Mouse (Mus musculus): ENCODE results near the gene Dmrt1. TPM values are rescaled to one million over a fixed set of nuclear protein-coding genes. Genes with fewer than 3 reads are reported as not detected.
A peak's percentile ranks its signal among the peaks of the same experiment; 100 is the strongest.

The Dmrt1 gene
- polyA plus RNA-seq, 1 experiment from 2014 or later = not detected

- WGBS (ENCODE audit: insufficient replicate concordance) = 4% methylated on average over 7 of the region's 7 CpGs
These were observed 102.8 kb downstream of the Dmrt1 start for GRCm38 (mm10) chr19:25608206-25608580.

GRCm38 (mm10) chr19:25608961-25609850 lies 103.8 kb downstream of the Dmrt1 start:
- WGBS (ENCODE audit: insufficient replicate concordance) = 1% methylated on average over 33 of the region's 33 CpGs
- no peak for DNase-seq
- no peak for ATAC-seq
- H3K36me3 ChIP-seq (replicated peaks; ENCODE audit: insufficient read depth, low read length) = no peaks in the 10 kb centered on the region
- peaks cover 98% of the 10 kb centered on the region for H3K27me3 ChIP-seq (ENCODE audit: insufficient read depth, low read length)
- H3K9ac ChIP-seq (replicated peaks) = no peak overlapping the region
- H3K4me2 ChIP-seq (ENCODE audit: low read depth, low read length) = no peak overlapping the region
- no peaks in the 10 kb centered on the region for H3K9me3 ChIP-seq (ENCODE audit: low read length)
- TF ChIP-seq EP300 (IDR thresholded peaks at IDR 0.05; ENCODE audit: low read depth) = no peak
- no peak for TF ChIP-seq CTCF (IDR thresholded peaks at IDR 0.05; ENCODE audit: low read depth)
- no peak overlapping the region for H3K4me3 ChIP-seq (ENCODE audit: low read depth, low read length)
- no peak overlapping the region for H3K27ac ChIP-seq (ENCODE audit: low read depth)
- H3K4me1 ChIP-seq (ENCODE audit: insufficient read depth) = peaks cover 16% of the 10 kb centered on the region

More at GRCm38 (mm10) chr19:25608206-25608580, 102.8 kb downstream of the Dmrt1 start:
- no peak for ATAC-seq
- DNase-seq = no peak
- no peak for TF ChIP-seq CTCF (IDR thresholded peaks at IDR 0.05; ENCODE audit: low read depth)
- TF ChIP-seq EP300 (IDR thresholded peaks at IDR 0.05; ENCODE audit: low read depth) = no peak
- H3K9ac ChIP-seq (replicated peaks) = no peak overlapping the region
- peaks cover 99% of the 10 kb centered on the region for H3K27me3 ChIP-seq (ENCODE audit: insufficient read depth, low read length)
- H3K4me2 ChIP-seq (ENCODE audit: low read depth, low read length) = no peak overlapping the region
- no peaks in the 10 kb centered on the region for H3K9me3 ChIP-seq (ENCODE audit: low read length)
- peaks cover 16% of the 10 kb centered on the region for H3K4me1 ChIP-seq (ENCODE audit: insufficient read depth)
- no peaks in the 10 kb centered on the region for H3K36me3 ChIP-seq (replicated peaks; ENCODE audit: insufficient read depth, low read length)
- H3K27ac ChIP-seq (ENCODE audit: low read depth) = no peak overlapping the region
- H3K4me3 ChIP-seq (ENCODE audit: low read depth, low read length) = no peak overlapping the region

GRCm38 (mm10) chr19:25610015-25610410 lies 104.6 kb downstream of the Dmrt1 start, which contains the start of gene Dmrt3:
Gene Dmrt3 (plus strand): TSS chr19:25610301.
- Histone ChIP-seq H3K4me2 (ENCODE audit: low read depth, low read length) (peak within 1 kb of the TSS; percentile 56), H3K9ac (replicated peaks) (no peak within 1 kb of the TSS), H3K4me1 (ENCODE audit: insufficient read depth) (peaks cover 16% of the 10 kb centered on the region), H3K27ac (ENCODE audit: low read depth) (no peak within 1 kb of the TSS), H3K36me3 (replicated peaks; ENCODE audit: insufficient read depth, low read length) (no peaks in the 10 kb centered on the region), H3K9me3 (ENCODE audit: low read length) (no peaks in the 10 kb centered on the region), H3K4me3 (ENCODE audit: low read depth, low read length) (peak within 1 kb of the TSS; percentile 31), H3K27me3 (ENCODE audit: insufficient read depth, low read length) (peaks cover 96% of the 10 kb centered on the region)
- DNase-seq (peak; percentile 15), ATAC-seq (no peak)
- TF ChIP-seq CTCF (IDR thresholded peaks at IDR 0.05; ENCODE audit: low read depth) = no peak
- WGBS (ENCODE audit: insufficient replicate concordance) = 2% methylated on average over 24 of the region's 29 CpGs

- Histone ChIP-seq H3K27me3 (ENCODE audit: insufficient read depth, low read length) (peaks cover 96% of the 10 kb centered on the region), H3K4me2 (ENCODE audit: low read depth, low read length) (peak overlapping the region; percentile 56), H3K4me1 (ENCODE audit: insufficient read depth) (peaks cover 16% of the 10 kb centered on the region), H3K4me3 (ENCODE audit: low read depth, low read length) (peak overlapping the region; percentile 31), H3K27ac (ENCODE audit: low read depth) (no peak overlapping the region), H3K36me3 (replicated peaks; ENCODE audit: insufficient read depth, low read length) (no peaks in the 10 kb centered on the region), H3K9ac (replicated peaks) (no peak overlapping the region), H3K9me3 (ENCODE audit: low read length) (no peaks in the 10 kb centered on the region)
- WGBS (ENCODE audit: insufficient replicate concordance) = under 1% methylated on average over 51 of the region's 71 CpGs
- TF ChIP-seq CTCF (IDR thresholded peaks at IDR 0.05; ENCODE audit: low read depth) (no peak), EP300 (IDR thresholded peaks at IDR 0.05; ENCODE audit: low read depth) (no peak)
- no peak for ATAC-seq
- peak; percentile 26 for DNase-seq
These were observed 105.1 kb downstream of the Dmrt1 start for GRCm38 (mm10) chr19:25610411-25611111.

- Histone ChIP-seq H3K4me1 (ENCODE audit: insufficient read depth) (peaks cover 12% of the 10 kb centered on the region), H3K4me2 (ENCODE audit: low read depth, low read length) (peak overlapping the region; percentile 56), H3K9me3 (ENCODE audit: low read length) (no peaks in the 10 kb centered on the region), H3K9ac (replicated peaks) (no peak overlapping the region), H3K27me3 (ENCODE audit: insufficient read depth, low read length) (peaks cover 96% of the 10 kb centered on the region), H3K4me3 (ENCODE audit: low read depth, low read length) (peak overlapping the region; percentile 31), H3K36me3 (replicated peaks; ENCODE audit: insufficient read depth, low read length) (no peaks in the 10 kb centered on the region), H3K27ac (ENCODE audit: low read depth) (no peak overlapping the region)
- WGBS (ENCODE audit: insufficient replicate concordance) = 2% methylated on average over 37 of the region's 42 CpGs
- ATAC-seq (no peak), DNase-seq (no peak)
- TF ChIP-seq EP300 (IDR thresholded peaks at IDR 0.05; ENCODE audit: low read depth) = no peak
- TF ChIP-seq CTCF (IDR thresholded peaks at IDR 0.05; ENCODE audit: low read depth) = no peak
These were observed 105.7 kb downstream of the Dmrt1 start for GRCm38 (mm10) chr19:25611116-25611515.
